Mouse (Mus musculus): Measurements from ENCODE around the gene Armc2.
"Not testable (repeated sequence)": the region's sequence is repeated elsewhere in the genome, so short reads cannot be mapped to it uniquely, and the experiment has no call there.

Armc2 gene

DNA sequence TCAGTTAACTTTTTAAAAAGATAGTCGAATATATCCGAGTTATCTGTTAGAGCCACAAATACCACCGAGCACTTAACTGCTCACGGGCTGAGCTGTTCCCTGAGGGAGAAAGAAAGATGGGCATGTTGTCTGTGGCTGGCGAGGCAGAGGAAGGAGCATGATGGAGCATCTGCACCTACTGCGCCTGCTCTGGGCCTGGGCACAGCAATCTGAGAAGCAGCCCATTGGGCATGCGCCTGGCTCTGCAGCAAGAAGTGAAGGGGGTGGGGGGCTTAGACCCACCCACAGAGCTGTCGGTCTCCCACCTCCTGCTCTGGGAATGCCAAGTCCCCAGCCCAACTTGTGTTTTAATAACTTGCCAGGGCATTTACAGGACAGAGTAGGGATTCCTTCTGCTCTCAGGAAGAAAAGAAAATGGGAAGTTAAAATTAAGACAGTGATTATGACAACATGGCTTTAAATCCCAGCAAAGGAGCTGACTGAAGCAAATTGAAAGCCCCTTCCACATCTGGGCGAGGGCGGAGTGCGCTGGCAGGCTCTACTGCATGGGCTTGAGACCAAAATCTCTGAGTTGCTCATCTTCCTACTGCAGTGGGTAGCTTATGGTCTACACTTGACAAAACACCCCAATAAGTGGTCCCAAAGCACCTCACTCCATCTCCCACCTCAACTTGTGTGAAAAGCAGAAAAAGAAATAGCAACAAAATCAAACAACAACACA, 50.2 kb downstream of the Armc2 start:
- no peak for DNase-seq (ENCODE audit: low read depth)

- DNase-seq (ENCODE audit: low read depth): no peak
Observed at GRCm38 (mm10) chr10:41962725-41963124, 55.5 kb downstream of the Armc2 start.

DNA sequence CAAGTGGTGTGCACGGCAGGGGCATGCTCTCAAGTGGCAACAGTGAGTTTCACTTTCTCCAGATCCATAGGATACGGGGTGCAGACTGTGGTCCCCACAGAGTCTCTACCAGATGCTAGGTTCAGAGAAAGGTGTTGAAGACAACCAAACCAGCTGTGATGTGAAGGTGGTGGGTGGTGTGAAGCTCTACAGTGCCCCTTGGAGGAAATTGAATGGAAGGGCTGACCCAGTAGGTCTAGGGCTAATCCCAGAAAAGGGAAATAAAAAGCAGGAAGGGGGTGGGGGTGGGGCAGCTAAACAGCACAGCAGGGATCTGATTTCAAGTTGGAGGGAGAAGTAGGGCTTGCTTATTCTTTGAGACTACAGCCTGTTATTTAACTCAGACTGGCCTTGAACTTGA, 58.4 kb downstream of the Armc2 start:
- peak; percentile 65 for DNase-seq (ENCODE audit: low read depth)

- DNase-seq (ENCODE audit: low read depth): no peak
Observed at GRCm38 (mm10) chr10:41958677-41959274, 59.5 kb downstream of the Armc2 start.

DNA sequence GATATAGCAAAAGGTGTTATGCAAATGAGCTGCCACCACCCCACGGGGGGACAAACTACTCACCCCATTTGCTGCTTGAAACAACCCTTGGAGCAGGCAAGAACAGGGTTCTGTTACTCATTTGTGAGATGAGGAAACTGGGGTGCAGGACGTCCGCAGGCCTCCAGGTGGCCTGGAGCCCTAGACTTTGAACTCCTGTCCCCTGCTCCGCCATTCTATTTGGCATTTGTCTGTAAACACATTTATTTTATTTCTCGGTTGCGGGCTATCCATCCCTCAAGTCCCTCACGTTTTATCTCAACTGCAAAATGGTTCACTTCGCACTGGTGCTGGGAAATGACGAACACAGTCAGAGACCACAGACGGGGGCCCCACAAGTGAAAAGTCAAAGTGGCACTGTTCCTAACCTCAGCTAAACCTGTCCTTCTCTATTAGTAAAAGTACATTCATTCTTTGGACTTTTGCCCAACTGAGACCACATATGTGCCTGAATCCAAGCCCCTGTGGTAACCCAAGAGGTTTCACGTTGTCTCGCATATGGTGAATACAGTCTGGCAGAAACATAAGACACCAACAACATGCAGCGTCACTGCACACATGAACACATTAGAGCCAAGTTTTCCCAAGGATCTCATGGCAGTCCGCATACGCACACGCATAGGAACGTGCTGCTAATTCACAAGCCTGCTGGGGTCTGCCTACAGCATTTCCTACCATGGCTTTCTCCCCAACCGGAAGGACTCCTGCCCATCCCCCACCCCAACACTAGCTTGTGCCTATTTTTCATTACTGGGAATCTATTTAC, 60.6 kb downstream of the Armc2 start:
- DNase-seq (ENCODE audit: low read depth): no peak

DNA sequence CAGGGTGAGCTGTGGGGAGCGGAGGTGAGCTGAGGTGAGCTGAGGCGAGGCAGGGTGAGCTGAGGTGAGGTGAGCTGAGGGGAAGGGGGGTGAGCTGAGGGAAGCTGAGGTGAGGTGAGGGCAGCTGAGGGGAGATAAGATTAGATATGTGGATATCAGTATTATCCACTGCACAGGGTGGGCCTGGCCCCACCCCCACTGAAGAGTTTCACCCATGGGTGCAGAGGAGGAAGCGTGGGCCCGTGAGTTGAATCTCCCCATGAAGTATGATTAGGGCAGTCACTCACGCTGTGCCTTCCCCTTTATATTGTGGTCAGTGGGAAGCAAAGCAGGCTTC, 64.7 kb downstream of the Armc2 start:
- DNase-seq (ENCODE audit: low read depth): no peak

DNA sequence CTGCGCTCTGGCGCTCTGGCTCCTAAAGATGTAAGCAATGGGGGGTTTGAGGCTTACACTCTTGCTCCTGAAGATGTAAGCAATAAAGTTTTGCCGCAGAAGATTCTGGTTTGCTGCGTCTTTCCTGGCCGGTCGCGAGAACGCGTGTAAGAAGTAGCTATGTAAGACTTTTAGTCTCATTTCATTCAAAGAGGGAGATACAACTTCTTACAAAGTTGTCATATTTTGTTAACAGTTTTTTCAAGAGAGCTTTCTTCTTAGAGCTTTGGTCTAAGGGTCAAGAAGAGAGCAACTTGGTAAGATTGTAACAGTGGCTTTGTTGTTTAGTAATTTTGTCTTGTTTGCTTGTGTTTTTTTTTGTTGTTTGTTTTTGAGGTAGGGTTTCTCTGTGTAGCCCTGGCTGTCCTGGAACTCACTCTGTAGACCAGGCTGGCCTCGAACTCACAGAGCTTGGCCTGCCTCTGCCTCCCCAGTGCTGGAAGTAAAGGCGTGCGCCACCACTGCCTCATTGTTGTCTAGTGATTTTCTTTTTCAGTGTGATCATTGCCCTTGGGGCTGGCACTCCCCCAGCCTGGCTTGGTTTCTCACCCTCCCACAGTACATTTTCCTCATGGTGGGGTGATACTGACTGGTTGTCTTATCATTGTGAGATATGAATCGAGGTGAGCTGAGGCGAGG, 65.3 kb downstream of the Armc2 start:
- no peak for DNase-seq (ENCODE audit: low read depth)

GRCm38 (mm10) chr10:41952354-41952753, 65.9 kb downstream of the Armc2 start:
- not testable (repeated sequence) for DNase-seq (ENCODE audit: low read depth)

- DNase-seq (ENCODE audit: low read depth): peak; percentile 52
Observed at GRCm38 (mm10) chr10:41939090-41939489, 79.2 kb downstream of the Armc2 start.

DNA sequence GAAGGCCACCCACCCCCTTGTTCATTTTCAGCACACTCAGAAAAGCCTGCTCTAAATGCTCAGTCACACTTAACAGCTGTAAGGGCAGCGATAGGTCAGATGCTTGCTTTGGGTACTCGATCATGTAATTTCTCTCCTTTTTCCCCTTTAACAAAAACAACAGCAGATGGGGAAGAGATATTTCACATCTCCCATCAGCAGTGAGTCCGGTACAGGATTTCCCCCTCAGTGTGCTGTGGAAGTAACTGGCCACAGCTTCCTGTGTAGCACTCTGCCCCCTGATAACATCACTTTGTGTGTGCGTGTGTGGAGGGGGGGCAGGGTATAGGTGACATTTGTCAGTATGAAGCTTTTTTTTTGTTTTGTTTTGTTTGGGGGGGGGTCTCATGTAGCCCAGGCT, 81.1 kb downstream of the Armc2 start:
- no peak for DNase-seq (ENCODE audit: low read depth)

DNA sequence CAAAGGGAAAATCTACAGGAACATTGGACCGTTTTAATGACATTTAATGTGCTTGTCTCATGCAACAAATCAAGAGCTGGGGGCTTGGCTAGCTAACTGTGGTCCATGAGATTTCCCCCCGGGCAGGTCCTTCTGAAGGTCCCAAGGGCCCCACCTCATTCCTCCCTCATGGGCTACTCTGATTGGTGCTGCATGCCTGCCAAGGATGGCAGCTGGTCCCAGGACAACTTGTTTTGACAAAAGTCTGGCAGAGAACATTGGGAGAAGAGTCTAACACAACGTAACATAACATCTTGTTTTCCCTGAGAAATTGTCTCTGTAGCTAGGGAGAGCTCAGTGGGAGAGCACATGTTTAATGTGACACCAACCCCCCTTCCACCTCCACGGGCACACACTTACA, 82.1 kb downstream of the Armc2 start:
- no peak for DNase-seq (ENCODE audit: low read depth)

GRCm38 (mm10) chr10:41935476-41935829, 82.8 kb downstream of the Armc2 start:
- no peak for DNase-seq (ENCODE audit: low read depth)

DNA sequence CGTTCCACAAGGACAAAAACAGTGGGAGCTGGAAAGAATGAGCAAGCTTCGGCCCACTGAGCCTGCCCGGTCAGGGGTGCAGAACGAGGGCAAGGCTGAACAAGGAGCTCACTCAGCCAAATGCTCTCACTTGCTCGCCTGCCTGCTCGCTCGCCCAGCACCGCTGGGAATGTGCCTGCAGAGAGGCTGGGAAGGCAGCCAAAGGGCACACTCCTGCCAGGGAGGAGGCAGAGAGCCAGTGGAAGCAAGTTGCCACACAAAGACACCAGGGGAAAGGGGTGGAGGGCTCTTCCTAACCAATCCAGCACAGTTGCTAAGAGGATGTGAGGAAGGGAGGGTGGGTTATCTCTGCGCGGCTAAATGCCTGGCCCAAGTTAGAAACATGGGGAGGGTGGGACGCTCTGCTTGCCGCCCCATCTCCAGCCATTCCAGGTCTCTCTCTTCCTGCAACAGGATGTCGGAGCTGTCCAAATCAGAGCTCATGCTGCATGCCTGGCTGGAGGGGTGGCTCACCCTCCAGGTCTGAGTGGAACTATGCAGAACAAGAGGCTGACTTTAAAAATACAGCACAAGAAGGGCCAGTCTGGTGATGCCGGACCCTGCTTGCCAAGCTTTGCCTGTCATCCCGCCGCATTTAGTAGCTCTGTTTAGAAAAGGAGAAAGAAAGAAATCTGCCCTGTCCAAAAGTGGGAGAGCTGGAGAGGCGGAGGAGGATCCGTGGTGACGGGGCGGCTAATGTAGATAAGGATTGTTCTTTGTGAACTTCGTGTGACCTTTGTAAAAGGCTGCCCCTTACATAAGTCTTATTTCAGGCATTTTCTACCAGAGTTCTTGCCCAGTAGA, 83.4 kb downstream of the Armc2 start:
- DNase-seq (ENCODE audit: low read depth): peak; percentile 92

DNA sequence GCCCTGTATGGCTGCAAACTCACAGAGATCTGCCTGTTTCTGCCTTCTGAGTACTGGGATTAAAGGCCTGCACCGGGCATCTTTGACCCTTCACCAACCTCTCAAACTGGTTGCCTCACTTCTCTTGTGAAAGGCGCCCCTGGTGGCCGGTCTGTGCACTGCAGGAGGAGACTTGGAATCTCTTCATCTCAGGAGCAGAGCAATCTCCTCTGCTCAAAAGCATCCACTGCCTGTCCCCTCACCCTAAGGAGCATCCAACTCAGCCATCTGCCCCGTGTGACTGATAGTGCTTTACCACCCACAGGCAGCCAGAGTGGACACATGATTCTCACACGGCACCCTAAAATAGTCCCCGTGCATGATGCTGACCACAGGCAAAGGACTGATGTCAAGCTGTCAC, 84.7 kb downstream of the Armc2 start:
- peak; percentile 55 for DNase-seq (ENCODE audit: low read depth)

DNA sequence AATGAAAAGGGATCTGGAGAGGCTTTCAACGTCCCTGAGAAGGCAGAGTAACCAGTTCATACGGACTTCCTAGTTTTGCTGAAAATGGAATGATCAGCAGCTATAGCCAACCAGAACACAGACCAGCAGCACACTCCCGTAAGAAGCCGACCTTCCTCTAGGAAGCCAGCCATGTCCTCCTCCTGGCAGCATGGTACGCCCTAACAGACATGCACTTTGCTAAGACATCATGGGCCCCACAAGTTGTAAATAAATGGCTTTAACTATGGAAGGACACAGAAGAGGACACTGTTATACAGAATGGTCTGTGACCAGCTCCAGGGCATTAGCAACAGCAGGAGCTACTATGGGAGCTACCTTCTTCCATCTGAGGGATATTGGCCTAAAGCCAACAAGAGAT, 85.3 kb downstream of the Armc2 start:
- no peak for DNase-seq (ENCODE audit: low read depth)

DNA sequence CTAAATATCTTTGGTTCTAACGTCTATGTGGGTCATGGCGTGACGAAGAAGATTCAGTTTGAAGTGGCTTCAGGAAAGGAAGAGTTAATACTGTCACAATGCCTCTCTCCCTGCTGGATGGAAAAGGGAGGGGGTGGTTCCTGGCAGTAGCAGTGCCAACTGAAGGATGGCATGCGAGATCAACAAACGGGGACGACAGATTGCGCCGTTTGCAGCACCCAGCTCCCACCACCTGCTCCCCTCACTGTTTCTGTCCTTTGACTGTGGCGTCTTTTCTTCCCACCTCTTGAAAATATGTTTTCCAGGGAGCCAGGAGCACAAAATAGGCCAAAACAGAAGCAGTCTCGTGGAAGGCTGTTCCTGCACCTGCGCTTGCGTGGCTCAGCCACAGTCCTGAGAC, 86.3 kb downstream of the Armc2 start:
- no peak for DNase-seq (ENCODE audit: low read depth)

GRCm38 (mm10) chr10:41930966-41931365, 87.3 kb downstream of the Armc2 start:
- peak; percentile 22 for DNase-seq (ENCODE audit: low read depth)

- no peak for DNase-seq (ENCODE audit: low read depth)
Observed at GRCm38 (mm10) chr10:41926726-41927125, 91.5 kb downstream of the Armc2 start.

DNA sequence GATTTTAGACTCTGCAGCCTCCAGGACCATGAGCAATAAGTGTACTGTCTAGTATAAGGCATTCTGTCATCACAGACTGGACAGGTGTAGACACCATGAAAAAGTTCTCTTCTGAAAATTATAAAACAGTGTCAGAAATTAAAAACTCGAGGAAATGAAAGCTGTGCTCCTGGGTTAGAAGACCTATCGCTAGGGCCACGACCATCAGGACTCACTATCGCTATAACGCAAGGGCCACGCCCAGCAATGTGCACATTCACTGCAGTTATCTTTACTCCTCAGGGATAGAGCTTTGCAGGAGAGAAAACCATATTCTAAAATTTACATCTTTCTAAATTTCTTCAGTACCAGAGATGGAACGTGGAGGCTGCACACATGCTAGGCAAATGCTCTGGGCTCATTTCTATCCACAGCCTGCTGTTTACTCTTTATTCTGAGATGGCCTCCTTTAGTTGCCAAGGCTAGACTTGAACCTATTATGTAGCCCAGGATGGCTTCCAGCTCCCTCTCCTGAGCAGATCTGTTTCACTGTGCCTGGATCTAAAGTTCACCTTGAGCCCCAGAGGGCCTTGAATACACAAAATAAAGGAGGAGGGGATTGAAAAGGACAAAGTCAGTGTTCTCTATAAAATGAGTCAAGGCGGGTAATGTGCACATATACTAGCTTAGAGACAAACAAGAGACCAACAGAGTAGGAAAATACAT, 105.8 kb downstream of the Armc2 start:
- DNase-seq (ENCODE audit: low read depth): no peak

- DNase-seq (ENCODE audit: low read depth): no peak
Observed at GRCm38 (mm10) chr10:41908899-41909298, 109.3 kb downstream of the Armc2 start.

DNA sequence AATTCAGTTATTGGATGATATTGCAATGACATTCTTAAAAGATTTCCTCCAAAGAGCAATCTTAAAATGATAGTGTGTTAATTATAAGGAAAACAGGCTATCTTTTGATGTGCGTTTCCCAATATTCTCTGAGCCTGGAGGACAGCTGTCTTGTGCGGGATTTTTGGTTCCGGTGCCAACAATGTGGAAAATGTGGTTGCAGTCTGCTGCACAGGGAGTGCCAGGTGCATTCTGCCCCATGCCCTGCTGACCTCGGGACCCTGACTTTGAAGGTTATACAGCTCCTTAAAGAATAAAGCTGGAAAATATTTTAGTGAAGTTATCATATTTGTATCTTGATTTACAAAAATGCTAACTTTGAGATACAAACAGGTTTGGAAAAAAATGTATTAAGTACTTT, 110.3 kb downstream of the Armc2 start:
- no peak for DNase-seq (ENCODE audit: low read depth)

All from NIH3T3 (cell line).